Mouse (Mus musculus) adrenal gland, adult 2 months (tissue): Measurements from ENCODE around the gene Klf13. TPM values are rescaled to one million over a fixed set of nuclear protein-coding genes. Genes with fewer than 3 reads are reported as not detected.
A peak's percentile ranks its signal among the peaks of the same experiment; 100 is the strongest.

ENCODE experiments used
- DNase-seq: peaks from one replicate; pipeline ENCODE4 v3.0.0; 2021
- long read RNA-seq: library from polyadenylated mRNA; stranded (forward); transcript quantifications from one replicate; pipeline ENCODE4 v2.0.0, GENCODE M21; 2021
- polyA plus RNA-seq: library from polyadenylated mRNA; depleted of rRNA; stranded (reverse); fragments of >200 nt; gene quantifications from 2 replicates; pipeline ENCODE4 v1.2.3, GENCODE M21; 2012; rRNA removed
- total RNA-seq, 2 experiments: library from RNA; stranded (reverse); gene quantifications; 2 replicates each; pipeline ENCODE4 v1.2.3; 2021

Klf13 gene
- 10 to 100 TPM; 67.0 to 77.8 TPM for total RNA-seq
- 69.2 and 87.7 TPM in 2 replicates for polyA plus RNA-seq
- long read RNA-seq, full-length matches to known transcripts: 13 of 18 reads
- long read RNA-seq, partial matches to known transcripts: 1 of 18 reads
- long read RNA-seq, other reads (novel, unspliced or antisense): 4 of 18 reads

DNA sequence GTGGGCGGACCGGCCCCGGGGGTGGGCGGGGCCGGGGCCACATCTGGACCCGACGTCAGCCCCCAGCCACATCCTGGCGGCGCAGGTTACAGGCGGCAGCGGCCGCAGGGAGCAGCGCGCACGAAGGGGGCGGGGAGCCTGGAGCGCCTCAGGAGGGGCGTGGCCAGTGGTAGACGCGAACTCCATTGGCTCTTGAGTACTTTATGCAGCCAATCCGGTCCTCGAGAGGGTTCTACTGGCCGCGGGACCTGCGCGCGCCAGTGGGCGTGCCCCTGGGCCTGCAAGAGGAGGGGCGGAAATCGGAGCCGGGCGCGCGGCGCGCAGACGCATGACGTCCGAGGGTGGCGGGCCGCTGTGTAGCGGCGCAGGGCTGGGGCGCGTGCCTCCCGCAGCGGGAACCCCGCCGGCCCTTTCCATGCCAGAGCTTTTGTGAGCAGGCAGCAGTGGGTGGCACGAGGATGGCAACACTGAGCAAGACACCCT is at the start of gene Klf13:
TSS of gene Klf13 (minus strand) at position 2 of the 483 bp plus-strand sequence.
- peak; percentile 99 for DNase-seq

- DNase-seq: no peak
Observed at GRCm38 (mm10) chr7:63988391-63988790, 49.7 kb upstream of the Klf13 start.

GRCm38 (mm10) chr7:63986407-63987182 is 47.9 kb upstream of the Klf13 start:
- peak; percentile 56 for DNase-seq

DNA sequence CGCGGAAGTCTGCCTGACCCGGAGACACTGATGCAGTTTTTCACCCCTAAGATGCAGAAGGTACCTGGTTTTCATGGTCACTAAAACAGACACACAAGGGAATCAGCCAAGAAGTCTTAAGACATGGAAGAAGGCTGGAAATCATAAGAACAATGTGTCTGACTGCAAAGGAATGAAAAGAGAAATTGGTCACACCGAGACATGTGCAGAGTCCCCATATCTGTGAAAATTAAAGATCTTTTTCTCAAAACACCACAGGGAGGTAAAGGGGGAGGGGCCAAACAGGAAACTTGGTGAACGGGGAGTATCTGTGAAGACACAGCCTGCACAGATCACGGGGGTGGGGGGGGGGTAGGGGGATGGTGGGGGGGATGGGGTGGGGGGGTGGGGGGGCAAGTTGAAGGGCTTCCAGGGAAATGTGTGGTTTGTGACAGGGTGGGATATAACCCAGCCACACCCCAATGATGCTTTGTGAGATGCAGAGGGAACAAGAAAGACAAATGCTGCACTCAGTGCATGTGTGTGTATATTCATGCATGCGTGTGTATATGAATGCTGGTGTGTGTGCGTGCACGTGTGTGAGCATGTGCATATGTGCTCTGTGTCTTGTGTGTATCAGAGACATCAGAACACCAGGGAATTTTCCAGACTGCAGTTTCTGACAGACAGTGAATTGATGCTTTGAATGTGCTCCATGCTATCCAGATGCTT is 47.1 kb upstream of the Klf13 start:
- no peak for DNase-seq

- no peak for DNase-seq
Observed at GRCm38 (mm10) chr7:63985266-63985665, 46.6 kb upstream of the Klf13 start.

DNA sequence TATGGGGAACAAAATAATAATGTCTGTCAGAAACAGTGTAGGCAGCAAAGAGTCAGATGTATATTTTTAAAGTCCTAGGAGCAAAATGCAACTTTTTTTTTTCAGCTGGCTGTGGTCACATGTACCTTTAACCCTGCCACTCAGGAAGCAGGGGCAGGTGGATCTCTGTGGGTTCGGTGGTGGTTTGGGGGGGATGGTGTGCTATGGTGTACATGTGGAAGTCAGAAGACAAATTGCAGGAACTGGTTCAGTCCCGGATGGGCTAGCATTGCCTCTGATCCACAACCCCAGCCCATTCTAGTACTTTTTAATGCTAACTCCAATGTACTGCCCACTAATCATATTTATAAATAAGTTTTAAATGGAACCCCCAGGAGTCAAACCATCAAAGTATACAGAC is 45.6 kb upstream of the Klf13 start:
- no peak for DNase-seq

- no peak for DNase-seq
Observed at GRCm38 (mm10) chr7:63977631-63978030, 38.9 kb upstream of the Klf13 start.

DNA sequence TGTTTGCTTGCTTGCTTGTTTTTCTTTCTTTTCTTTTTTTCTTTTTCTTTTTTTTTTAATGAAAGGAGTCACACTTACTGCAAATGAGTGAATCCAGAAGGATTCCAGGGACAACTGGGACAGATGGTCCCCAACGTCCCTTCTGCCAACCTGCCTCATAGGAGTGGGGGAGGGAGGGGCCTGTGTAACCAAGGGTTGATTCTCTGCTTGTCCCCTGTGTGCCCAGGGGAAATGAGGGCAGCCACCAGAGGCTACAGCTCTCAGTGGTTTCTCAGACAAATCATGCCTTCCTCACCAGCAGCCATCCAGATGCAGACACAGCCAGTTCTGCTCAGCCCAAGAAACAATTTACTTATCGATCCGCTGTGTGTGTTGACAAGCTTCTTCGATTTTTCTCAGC is 32.3 kb upstream of the Klf13 start:
- DNase-seq: no peak

- no peak for DNase-seq
Observed at GRCm38 (mm10) chr7:63969941-63970340, 31.2 kb upstream of the Klf13 start.

DNA sequence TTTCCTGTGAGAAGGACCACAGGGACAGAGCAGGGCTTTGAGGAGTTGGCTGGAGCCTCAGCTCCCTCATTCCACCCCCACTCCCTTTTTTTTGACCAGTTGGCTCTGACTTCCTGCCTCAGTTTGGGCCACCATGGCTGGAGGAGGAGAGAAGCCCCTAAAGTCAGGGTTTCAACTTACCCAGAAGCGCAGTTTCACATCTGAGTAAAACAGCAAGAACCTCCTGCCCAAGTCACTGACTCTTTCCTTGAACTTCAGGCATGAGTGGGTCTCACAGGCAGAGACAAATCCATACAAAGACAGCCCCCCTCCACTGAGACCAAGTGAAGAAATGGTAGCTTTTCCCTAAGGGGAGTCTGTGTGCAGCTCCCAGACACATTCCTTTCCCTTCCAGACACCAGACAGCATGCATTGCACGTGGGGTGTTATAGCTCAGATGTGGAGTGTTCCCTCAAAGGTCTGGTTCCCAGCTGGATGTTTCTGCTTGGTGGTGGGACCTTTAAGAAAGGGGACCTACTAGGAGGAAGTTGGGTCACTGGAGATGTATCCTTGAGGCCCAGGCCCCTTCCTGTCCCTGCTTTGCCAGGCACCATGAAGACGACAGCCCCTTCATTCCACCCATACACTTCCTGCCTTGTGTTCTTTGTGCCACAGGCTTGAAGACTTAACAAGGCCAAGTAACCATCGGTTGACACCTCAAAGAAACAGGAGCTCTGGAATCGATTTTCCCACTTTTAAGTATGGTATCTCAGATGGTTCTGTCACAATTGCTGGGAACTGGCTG is 27.1 kb upstream of the Klf13 start:
- DNase-seq: no peak

GRCm38 (mm10) chr7:63965135-63965534 is 26.4 kb upstream of the Klf13 start:
- no peak for DNase-seq

DNA sequence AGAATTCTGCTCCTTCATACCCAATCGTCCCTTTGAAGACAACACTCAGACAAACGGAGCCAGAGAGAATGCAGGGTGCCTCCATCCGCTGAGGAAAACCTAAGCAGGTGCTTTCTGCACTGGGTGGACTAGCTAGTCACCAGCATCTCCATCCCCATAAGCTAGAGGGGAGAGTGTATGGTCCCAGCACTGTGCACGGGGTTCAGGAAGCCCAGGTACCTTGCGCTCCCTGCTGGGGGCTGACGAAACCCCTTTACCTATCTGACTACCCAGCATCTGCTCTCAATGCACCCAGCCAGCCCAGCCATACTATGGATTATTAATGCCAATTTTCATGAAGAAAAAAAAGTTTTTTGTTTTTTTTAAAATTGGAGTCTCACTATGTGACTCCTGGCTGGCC is 25.4 kb upstream of the Klf13 start:
- DNase-seq: no peak

GRCm38 (mm10) chr7:63963632-63964031 is 24.9 kb upstream of the Klf13 start:
- DNase-seq: no peak

- no peak for DNase-seq
Observed at GRCm38 (mm10) chr7:63957872-63958640, 19.3 kb upstream of the Klf13 start.

- no peak for DNase-seq
Observed at GRCm38 (mm10) chr7:63956981-63957713, 18.4 kb upstream of the Klf13 start.

DNA sequence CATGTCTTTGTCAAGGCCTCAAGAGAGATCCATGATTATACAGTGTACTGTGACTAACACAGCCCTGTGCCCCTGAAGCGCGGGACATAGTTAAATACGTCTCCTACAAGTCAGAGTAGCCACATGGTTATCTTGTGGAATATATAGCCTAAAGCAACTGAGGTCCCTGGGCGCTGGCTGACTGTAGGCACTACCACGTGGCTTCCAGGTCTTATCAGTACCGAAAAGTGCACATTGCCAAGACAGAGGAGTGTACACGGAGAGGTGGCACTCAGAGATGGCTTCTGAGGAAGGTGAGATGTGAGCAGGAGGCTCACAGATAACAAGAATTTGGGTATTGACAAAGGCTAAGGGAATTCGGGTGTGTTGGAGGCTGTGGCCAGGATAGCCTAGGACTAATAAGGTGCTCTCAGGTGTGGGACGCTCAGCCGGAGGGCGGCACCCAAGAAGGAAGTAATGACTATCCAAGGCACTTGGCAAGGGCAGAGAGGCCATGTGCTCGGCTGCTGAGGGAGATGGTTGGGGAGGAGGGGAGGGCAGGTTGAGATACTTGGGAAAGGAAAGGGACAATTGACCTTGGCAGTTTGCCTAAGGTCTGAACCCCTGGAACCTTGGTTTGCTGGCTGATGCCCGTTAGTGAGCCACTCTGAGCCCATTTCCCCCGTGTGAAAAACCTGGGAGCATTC is 17.6 kb upstream of the Klf13 start:
- DNase-seq: no peak

- no peak for DNase-seq
Observed at GRCm38 (mm10) chr7:63955440-63955839, 16.7 kb upstream of the Klf13 start.

- DNase-seq: no peak
Observed at GRCm38 (mm10) chr7:63952077-63952898, 13.6 kb upstream of the Klf13 start.

DNA sequence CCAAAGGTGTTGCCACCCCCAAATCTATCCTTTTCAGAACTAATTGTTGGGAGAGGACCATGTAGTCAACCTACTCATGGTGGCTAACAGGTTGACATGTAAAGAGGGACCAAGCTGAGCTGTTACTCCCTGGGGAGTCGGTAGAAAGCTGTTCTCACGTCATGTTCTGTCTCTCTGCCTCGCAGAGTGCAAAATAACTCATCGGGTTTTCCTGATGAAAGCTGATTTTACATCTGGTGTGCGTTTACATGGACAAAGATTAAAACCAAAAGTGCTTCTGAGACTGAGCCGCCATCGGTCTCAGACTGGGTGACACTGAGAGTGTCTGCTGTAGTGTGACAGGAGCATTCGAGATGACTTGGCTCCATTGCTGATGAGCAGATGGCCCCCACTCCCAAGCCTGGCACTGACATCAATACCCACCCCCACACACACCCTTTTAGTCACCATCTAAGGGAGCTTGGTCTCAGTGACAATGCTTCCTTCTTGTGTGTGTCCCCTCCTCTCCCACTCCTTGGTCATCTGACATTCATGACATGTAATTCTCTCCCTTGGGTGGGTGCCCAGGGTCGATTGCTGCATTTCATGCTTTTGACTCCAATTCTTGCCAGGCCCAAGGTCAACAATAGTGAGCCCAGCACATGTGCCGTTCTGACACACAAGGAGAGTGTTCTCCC is 12.4 kb upstream of the Klf13 start:
- peak; percentile 89 for DNase-seq
